Mouse (Mus musculus) ZHBTc4 (cell line): ENCODE measurements around the gene Kif26b.

Source experiments
- DNase-seq: peaks from one replicate; pipeline ENCODE4 v3.0.0-alpha.2; 2011; ENCODE audit warnings: low read depth, low spot score

Gene Kif26b

DNA sequence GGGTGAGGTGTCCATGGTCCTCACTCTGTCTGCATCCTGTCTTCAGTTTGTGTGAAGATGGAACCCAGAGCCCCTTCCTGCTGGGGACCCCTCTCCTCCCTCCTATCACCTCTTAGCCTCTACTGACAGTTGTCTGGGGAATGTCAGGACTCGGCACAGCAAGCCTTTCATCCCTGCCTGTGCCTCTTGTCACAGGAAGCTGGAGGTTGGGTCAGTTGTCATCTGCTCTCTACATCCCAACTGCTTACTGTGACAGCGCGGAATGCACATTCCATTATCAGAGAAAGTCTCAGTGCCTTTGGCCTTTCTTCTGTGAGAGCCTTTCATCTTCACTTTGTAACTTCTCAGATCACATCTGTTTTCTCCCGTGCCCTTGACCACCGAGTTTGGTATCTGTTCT is 132.6 kb downstream of the Kif26b start:
- no peak for DNase-seq

DNA sequence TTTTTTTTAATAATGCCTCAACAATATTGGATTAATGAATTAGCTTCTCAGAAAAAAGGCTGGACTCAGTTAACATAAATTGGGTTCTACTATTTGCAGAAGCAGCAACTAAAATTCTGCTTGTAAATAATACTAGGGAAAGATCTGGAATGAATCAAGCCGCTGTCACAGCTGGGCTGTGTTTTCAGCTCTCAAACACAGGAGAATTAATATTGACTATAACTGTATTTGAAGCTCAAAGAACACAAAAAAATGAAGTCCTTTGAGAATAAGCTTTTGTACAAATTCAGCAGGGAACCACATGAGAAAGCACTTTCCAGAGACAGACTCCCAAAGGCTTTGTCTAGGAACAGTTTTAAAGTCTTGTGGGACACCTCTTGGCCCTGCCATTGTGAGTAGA is 134.6 kb downstream of the Kif26b start:
- no peak for DNase-seq

- DNase-seq: peak; percentile 78
Measured at GRCm38 (mm10) chr1:178664271-178664969, 135.5 kb downstream of the Kif26b start.

GRCm38 (mm10) chr1:178666524-178666923 is 137.6 kb downstream of the Kif26b start:
- DNase-seq: no peak

DNA sequence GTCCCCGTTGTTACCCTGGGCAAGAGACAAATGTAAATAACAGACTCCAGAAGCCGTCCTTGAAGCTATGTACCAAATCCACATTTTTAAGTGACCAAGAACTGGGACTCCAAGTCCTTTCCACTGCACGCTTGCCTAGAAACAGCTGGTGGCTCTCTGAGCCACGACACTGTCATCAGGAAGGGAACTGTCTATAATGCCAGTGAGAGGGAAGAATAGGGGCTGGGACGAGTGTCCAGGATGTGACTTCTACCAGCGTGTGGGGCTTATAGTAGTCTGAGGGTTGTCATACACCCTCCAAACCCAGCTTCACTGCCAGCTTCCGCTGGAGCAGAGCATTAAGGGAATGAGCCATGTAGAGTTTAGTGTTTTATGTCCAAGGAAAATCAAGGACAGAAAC is 138.9 kb downstream of the Kif26b start:
- DNase-seq: no peak

GRCm38 (mm10) chr1:178668907-178669306 is 140.0 kb downstream of the Kif26b start:
- DNase-seq: no peak

DNA sequence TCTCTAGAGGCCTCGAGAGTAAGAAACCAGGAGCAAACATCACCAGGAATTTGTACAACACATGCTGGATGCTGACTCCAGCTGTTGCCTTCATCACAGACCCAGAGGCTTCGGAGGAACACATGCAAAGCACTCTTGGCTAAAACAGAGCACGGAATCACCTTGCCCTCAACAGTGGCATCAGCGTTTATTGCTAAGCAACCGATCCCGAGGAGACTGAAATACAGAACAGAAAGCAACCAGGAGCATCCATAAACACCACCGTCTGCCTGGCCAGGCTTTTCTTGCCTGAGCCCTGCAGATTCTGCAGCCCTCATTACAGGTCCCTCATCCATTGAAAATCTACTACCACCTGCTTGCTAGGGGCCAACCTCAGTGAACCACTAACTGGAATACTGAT is 144.1 kb downstream of the Kif26b start:
- no peak for DNase-seq

DNA sequence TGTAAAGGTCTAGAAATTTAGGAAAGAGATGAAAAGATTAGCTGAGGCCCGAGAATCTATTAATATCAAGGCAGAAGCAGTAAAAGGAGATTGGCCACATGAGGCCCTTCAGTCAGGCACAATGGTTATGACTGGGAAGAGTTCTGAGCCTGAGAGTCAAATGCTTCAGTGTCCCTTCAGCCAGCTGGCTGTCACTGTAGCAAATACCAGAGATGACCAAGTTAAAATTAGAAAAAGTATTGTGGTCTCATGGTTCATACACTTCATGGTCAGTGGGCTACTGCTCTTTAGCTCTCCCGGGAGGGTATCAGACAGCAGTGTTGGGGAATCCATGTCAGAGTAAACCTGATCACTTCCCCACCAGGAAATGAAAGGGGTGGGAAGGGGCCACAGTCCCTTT is 144.6 kb downstream of the Kif26b start:
- DNase-seq: no peak

DNA sequence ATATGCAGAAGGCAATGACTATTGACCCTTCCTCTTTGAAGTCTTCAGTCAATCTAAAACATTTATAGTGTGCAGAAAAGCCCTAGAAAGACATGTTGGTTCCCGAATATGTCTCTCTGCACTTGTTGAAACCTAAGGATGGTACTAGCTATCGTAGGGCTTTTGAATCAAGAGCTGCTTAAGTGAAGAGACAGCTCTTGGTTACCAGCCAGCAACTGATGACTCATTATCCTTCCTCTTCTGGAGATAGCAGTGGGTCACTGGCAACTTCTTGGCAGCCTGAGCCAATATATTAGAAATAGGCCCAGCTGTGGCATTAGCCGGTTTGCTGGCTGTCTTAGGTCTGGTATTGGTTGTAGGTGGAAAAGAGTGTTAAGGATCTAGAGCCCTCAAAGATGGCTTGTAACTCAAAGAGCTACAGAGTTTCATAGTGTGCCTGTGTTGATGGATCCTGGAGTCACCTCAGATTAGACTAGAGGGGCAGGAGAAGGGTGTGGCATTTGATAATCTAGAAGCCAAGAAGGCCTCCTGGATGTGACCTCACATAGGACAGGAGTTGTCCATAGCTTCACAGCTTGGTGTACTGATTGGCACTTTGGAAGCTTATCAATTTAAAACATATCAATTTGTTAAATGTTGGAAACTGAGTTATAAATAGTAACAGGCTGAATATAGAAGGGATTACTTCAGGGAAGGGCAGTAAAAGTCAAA is 146.8 kb downstream of the Kif26b start:
- DNase-seq: no peak

DNA sequence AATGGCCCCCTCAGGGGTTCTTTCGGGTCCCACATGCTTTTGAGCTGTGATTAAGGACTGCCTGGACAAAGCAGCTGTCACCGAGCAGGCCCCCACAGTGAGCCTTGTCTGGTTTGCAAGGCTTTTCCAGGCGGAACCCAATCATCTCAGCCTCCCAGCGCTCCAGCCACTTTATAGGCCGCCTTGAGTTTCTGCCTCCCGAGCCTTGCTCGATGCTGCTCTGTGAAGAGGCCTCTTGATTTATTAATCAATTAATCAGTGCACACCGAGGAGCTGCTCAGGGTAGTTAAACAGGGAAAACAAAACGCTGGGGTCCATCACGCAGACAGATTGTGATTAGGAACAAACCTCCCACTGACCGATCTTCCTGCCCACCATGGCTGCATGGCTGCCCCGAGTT is 148.2 kb downstream of the Kif26b start:
- no peak for DNase-seq

- DNase-seq: no peak
Measured at GRCm38 (mm10) chr1:178677630-178678221, 148.8 kb downstream of the Kif26b start.

DNA sequence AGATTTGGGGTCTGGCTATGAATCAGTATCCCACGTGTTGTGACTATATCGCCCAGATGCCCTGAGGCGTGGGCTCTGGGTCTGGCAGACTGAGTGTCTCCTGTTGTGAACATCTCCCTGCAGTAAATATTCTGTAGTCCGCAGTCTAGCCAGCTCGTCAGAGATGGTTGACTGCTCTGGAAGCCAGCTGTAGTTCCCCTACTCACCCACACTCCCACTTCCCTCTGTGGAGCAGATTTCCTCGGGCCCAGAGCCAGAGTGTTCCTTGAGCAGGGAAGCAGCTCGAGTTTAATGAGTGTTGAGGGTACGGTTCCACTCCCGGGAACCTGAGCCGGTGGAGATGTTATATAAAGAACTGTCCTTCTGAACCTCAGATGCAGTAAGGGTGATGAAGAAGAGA is 154.7 kb downstream of the Kif26b start:
- DNase-seq: no peak

DNA sequence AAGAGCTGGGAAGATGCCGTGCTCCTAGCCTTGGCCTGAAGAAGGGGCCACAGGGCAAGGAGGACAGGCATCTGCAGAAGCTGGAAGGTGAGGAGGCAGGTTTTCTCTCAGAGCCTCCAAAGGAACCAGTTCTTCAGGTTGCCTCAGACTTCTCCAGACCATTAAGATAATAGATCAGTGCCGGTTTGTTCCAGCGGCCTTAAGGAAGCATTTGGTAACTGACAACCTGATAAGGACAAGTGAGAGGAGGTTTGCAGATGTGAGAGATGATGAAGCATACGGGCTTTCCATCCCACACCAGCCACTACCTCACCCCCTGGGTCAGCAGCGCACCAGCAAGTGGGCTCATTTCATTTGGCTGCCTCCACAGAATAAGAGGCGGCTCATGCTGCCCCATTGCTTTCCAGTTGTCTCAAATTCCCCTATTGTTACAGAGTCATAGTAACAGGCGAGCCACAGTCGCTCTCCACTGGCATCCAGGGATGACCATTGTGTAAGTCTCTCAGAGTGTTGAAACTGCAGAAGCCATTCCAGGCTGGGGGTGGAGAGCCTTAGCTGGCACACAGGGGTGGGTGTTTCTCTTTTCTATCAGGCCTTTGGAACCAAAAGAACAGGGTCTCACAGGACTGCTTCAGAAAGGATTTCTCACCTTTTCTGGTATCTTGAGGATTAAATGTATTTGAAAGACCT is 156.2 kb downstream of the Kif26b start:
- DNase-seq: no peak

DNA sequence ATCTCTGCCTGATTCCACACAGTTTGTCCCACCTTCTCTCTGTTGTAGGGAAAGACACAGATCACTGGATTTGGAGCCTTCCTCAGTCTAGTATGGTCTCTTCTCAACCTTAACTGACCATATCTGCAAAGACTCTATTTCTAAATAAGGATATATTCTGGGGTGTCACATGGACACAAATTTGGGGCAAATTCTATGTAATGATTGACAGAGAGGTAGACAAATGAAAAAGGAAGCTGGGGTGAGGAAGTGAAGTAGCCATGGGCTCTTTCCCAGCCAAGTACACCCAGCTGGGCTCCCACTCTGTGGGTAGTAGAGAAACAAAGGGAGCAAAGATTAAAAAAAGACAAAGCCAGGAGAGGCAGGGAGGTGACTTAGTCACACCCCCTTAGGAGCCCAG is 158.0 kb downstream of the Kif26b start:
- DNase-seq: peak; percentile 25

GRCm38 (mm10) chr1:178689512-178689911 is 160.6 kb downstream of the Kif26b start:
- no peak for DNase-seq

DNA sequence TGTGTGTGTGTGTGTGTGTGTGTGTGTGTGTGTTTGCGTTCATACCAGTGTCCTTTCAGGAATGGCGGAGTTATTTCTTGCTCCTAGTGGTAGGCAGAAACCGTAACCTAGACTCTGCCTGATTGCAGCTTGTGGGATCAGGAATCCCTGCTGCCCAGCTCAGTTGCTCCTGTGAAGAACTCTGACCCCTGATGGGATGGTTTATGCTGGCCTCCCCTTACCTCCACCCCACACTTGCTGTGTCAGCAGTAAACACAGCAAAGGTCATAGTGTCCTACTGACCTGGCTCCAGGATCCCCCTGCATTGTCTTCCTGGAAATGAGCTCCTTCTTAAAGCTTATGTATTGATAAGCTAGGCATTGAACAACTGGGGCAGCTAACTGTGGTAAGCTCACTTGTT is 162.8 kb downstream of the Kif26b start:
- DNase-seq: no peak

- no peak for DNase-seq
Measured at GRCm38 (mm10) chr1:178700102-178700501, 171.2 kb downstream of the Kif26b start.

DNA sequence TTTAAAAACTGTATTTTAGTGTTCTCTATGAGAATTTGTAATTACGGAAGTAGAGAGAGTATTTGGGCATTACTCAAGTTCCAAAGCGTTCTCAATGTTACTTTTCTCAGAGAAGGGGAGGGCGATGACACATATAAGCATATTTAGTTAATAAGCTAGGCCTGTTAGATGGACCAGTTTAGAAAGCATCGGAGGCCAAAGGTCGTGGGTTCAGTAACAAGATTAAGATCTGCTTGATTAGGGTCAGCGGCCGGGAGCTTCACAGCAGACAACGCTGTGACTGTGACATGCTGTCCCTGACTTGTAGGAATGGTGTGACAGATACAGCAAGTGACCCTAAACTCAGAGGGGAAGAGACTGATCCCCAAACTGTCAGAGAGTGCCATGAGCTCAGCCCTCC is 174.6 kb downstream of the Kif26b start:
- no peak for DNase-seq

GRCm38 (mm10) chr1:178707925-178708351 is 179.0 kb downstream of the Kif26b start:
- no peak for DNase-seq

DNA sequence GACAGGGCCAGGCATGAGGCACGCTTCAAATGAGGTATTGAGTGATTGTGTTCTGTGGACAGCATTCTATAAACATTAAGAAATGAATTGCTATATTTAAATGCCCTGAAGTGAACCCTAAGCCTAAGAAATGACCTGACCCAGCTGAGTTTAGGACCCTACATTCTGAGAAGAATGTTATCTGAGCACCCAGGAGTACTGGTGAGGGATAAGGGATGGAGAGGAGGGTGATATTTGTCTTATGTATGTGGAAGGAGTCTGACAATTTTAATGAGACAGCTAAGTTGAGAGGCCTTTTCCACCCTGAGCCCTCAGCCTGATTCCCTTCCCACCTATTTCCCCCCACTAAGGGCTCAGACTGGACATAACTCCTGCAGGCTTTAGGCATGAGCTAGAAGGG is 179.4 kb downstream of the Kif26b start:
- no peak for DNase-seq

GRCm38 (mm10) chr1:178712189-178712873 is 183.4 kb downstream of the Kif26b start:
- DNase-seq: no peak

GRCm38 (mm10) chr1:178714209-178714608 is 185.3 kb downstream of the Kif26b start:
- no peak for DNase-seq
